Mouse (Mus musculus): Measurements from ENCODE around the gene Rps6kb2.
"Not testable (repeated sequence)": the region's sequence is repeated elsewhere in the genome, so short reads cannot be mapped to it uniquely, and the experiment has no call there.

Rps6kb2 gene

GRCm38 (mm10) chr19:4139446-4139845 is 23.7 kb downstream of the Rps6kb2 start, which contains the start of gene Gpr152:
Gpr152 (plus strand) TSS chr19:4139787.
- no peak for DNase-seq (ENCODE audit: low read depth)

GRCm38 (mm10) chr19:4137913-4138312 is 25.2 kb downstream of the Rps6kb2 start:
- DNase-seq (ENCODE audit: low read depth): no peak

GRCm38 (mm10) chr19:4136463-4136862 is 26.7 kb downstream of the Rps6kb2 start:
- DNase-seq (ENCODE audit: low read depth): no peak

- peak; percentile 62 for DNase-seq (ENCODE audit: low read depth)
Observed at GRCm38 (mm10) chr19:4135963-4136345, 27.2 kb downstream of the Rps6kb2 start.

GRCm38 (mm10) chr19:4135229-4135962 is 27.8 kb downstream of the Rps6kb2 start:
- not testable (repeated sequence) for DNase-seq (ENCODE audit: low read depth)

GRCm38 (mm10) chr19:4134354-4134753 is 28.8 kb downstream of the Rps6kb2 start:
- no peak for DNase-seq (ENCODE audit: low read depth)

GRCm38 (mm10) chr19:4131768-4132167 is 31.4 kb downstream of the Rps6kb2 start:
- DNase-seq (ENCODE audit: low read depth): no peak

GRCm38 (mm10) chr19:4131075-4131474 is 32.1 kb downstream of the Rps6kb2 start:
- no peak for DNase-seq (ENCODE audit: low read depth)

GRCm38 (mm10) chr19:4130106-4130505 is 33.0 kb downstream of the Rps6kb2 start:
- DNase-seq (ENCODE audit: low read depth): no peak

- no peak for DNase-seq (ENCODE audit: low read depth)
Observed at GRCm38 (mm10) chr19:4129462-4129861, 33.7 kb downstream of the Rps6kb2 start.

- DNase-seq (ENCODE audit: low read depth): no peak
Observed at GRCm38 (mm10) chr19:4126759-4127495, 36.2 kb downstream of the Rps6kb2 start.

- peak; percentile 98 for DNase-seq (ENCODE audit: low read depth)
Observed at GRCm38 (mm10) chr19:4125741-4126696, 37.1 kb downstream of the Rps6kb2 start, which contains the start of gene Aip. Aip (minus strand) TSS chr19:4125858.

- DNase-seq (ENCODE audit: low read depth): peak; percentile 64
Observed at GRCm38 (mm10) chr19:4125268-4125667, 37.9 kb downstream of the Rps6kb2 start.

GRCm38 (mm10) chr19:4124432-4124831 is 38.7 kb downstream of the Rps6kb2 start:
- DNase-seq (ENCODE audit: low read depth): no peak

GRCm38 (mm10) chr19:4122411-4123370 is 40.5 kb downstream of the Rps6kb2 start:
- DNase-seq (ENCODE audit: low read depth): peak; percentile 40

- peak; percentile 47 for DNase-seq (ENCODE audit: low read depth)
Observed at GRCm38 (mm10) chr19:4121896-4122295, 41.3 kb downstream of the Rps6kb2 start.

GRCm38 (mm10) chr19:4121097-4121805 is 41.9 kb downstream of the Rps6kb2 start:
- peak; percentile 100 for DNase-seq (ENCODE audit: low read depth)

GRCm38 (mm10) chr19:4120496-4120895 is 42.7 kb downstream of the Rps6kb2 start:
- DNase-seq (ENCODE audit: low read depth): no peak

- DNase-seq (ENCODE audit: low read depth): peak; percentile 93
Observed at GRCm38 (mm10) chr19:4119716-4120487, 43.3 kb downstream of the Rps6kb2 start.

Measured in naive thymus-derived CD4-positive, alpha-beta T cell, adult 2 months (primary cell).